Mouse (Mus musculus) heart, embryonic 11.5 days (tissue): ENCODE results near the gene Dapk2. TPM values are rescaled to one million over a fixed set of nuclear protein-coding genes. Genes with fewer than 3 reads are reported as not detected.

Source experiments
- ATAC-seq: fragments of 200-750 bp; cut with Nextera tagmentation; replicated peaks from 2 replicates; pipeline ENCODE4 v1.8.0; 2017; ENCODE audit warnings: moderate library complexity; ENCODE audit not compliant: insufficient number of reproducible peaks, low FRiP score, low TSS enrichment
- H3K27ac ChIP-seq: fragments of 300-500 bp; sonication (generic); 2 replicates; pipeline ENCODE4 v1.5.1; 2014; ENCODE audit warnings: mild to moderate bottlenecking, low read depth, low read length
- H3K27me3 ChIP-seq: fragments of 300-500 bp; sonication (generic); 2 replicates; pipeline ENCODE4 v1.6.1; 2014; ENCODE audit warnings: mild to moderate bottlenecking, low read length, mixed read lengths; ENCODE audit not compliant: control insufficient read depth, insufficient read depth
- H3K36me3 ChIP-seq: fragments of 300-500 bp; sonication (generic); 2 replicates; pipeline ENCODE4 v1.6.1; 2014; ENCODE audit warnings: mild to moderate bottlenecking, low read length, moderate library complexity, mixed read lengths; ENCODE audit not compliant: control insufficient read depth, insufficient read depth
- H3K4me1 ChIP-seq: fragments of 300-500 bp; sonication (generic); 2 replicates; pipeline ENCODE4 v1.6.1; 2014; ENCODE audit warnings: low read length; ENCODE audit not compliant: control insufficient read depth, insufficient read depth
- H3K4me2 ChIP-seq: fragments of 300-500 bp; sonication (generic); 2 replicates; pipeline ENCODE4 v1.6.1; 2014; ENCODE audit warnings: mild to moderate bottlenecking, moderate library complexity
- H3K4me3 ChIP-seq: fragments of 300-500 bp; sonication (generic); 2 replicates; pipeline ENCODE4 v1.5.1; 2014; ENCODE audit warnings: low read depth, low read length
- H3K9ac ChIP-seq: fragments of 300-500 bp; sonication (generic); 2 replicates; pipeline ENCODE4 v1.6.1; 2014; ENCODE audit warnings: mild to moderate bottlenecking, low read depth, low read length, moderate library complexity
- H3K9me3 ChIP-seq: fragments of 300-500 bp; sonication (generic); replicated peaks from 2 replicates; pipeline ENCODE4 v1.6.1; 2016; ENCODE audit warnings: low read length; ENCODE audit not compliant: control insufficient read depth
- WGBS: fragments of 180-500 bp; shearing (Covaris S2); extraction: QIAGEN DNeasy Blood & Tissue Kit; methylation state at CpG from one replicate; pipeline ENCODE4 v1.1.7; 2014; ENCODE audit not compliant: insufficient replicate concordance; 5-methylcytosine and 5-hydroxymethylcytosine counted together
- polyA plus RNA-seq: library from polyadenylated mRNA; unstranded; fragments of >200 nt; fragmentation: Nextera tagmentation; extraction: Ambion mirVana; gene quantifications from 2 replicates; pipeline ENCODE4 v1.2.1, GENCODE M21; 2014

Gene Dapk2
- polyA plus RNA-seq, 1 experiment from 2014 or later = 9.8 TPM

- Histone ChIP-seq H3K4me1 (peaks cover 22% of the 10 kb centered on the region), H3K4me3 (peak overlapping the region; percentile 62), H3K9ac (no peak overlapping the region), H3K9me3 (no peaks in the 10 kb centered on the region), H3K4me2 (peak overlapping the region; percentile 71), H3K27ac (no peak overlapping the region), H3K36me3 (no peaks in the 10 kb centered on the region), H3K27me3 (no peaks in the 10 kb centered on the region)
- 51% methylated on average over 4 of the region's 4 CpGs for WGBS
- ATAC-seq = no peak
Observed at GRCm38 (mm10) chr9:66127884-66128283, 30.1 kb upstream of the Dapk2 start.

- Histone ChIP-seq H3K9ac (no peak overlapping the region), H3K4me2 (no peak overlapping the region), H3K27me3 (no peaks in the 10 kb centered on the region), H3K4me1 (peaks cover 8% of the 10 kb centered on the region), H3K9me3 (no peaks in the 10 kb centered on the region), H3K27ac (no peak overlapping the region), H3K4me3 (no peak overlapping the region), H3K36me3 (peaks cover 9% of the 10 kb centered on the region)
- WGBS = 82% methylated on average over 2 of the region's 2 CpGs
- no peak for ATAC-seq
Observed at GRCm38 (mm10) chr9:66131466-66131865, 26.6 kb upstream of the Dapk2 start.

- no peaks in the 10 kb centered on the region for H3K4me1 ChIP-seq
- 53% methylated on average over 4 of the region's 4 CpGs for WGBS
- no peak for ATAC-seq
- peaks cover 33% of the 10 kb centered on the region for H3K36me3 ChIP-seq
- H3K27me3 ChIP-seq = no peaks in the 10 kb centered on the region
- H3K4me2 ChIP-seq = no peak overlapping the region
- H3K9ac ChIP-seq = no peak overlapping the region
- no peak overlapping the region for H3K27ac ChIP-seq
- H3K4me3 ChIP-seq = no peak overlapping the region
- H3K9me3 ChIP-seq = no peaks in the 10 kb centered on the region
Observed at GRCm38 (mm10) chr9:66135967-66136366, 22.1 kb upstream of the Dapk2 start.

- no peak for ATAC-seq
- no peak overlapping the region for H3K4me2 ChIP-seq
Observed at GRCm38 (mm10) chr9:66138193-66138592, 19.8 kb upstream of the Dapk2 start.

GRCm38 (mm10) chr9:66142265-66142664 is 15.8 kb upstream of the Dapk2 start:
- no peak overlapping the region for H3K9ac ChIP-seq
- 61% methylated on average over 1 of the region's 1 CpGs for WGBS

More at GRCm38 (mm10) chr9:66138193-66138592, 19.8 kb upstream of the Dapk2 start:
- 95% methylated on average over 7 of the region's 7 CpGs for WGBS
- H3K4me3 ChIP-seq = no peak overlapping the region
- no peaks in the 10 kb centered on the region for H3K4me1 ChIP-seq
- H3K36me3 ChIP-seq = peaks cover 33% of the 10 kb centered on the region
- no peak overlapping the region for H3K27ac ChIP-seq
- H3K9me3 ChIP-seq = no peaks in the 10 kb centered on the region
- no peaks in the 10 kb centered on the region for H3K27me3 ChIP-seq
- H3K9ac ChIP-seq = no peak overlapping the region

GRCm38 (mm10) chr9:66144248-66144647 is 13.8 kb upstream of the Dapk2 start:
- ATAC-seq = no peak

More at GRCm38 (mm10) chr9:66142265-66142664, 15.8 kb upstream of the Dapk2 start:
- Histone ChIP-seq H3K27me3 (no peaks in the 10 kb centered on the region), H3K4me1 (no peaks in the 10 kb centered on the region), H3K4me3 (no peak overlapping the region), H3K4me2 (no peak overlapping the region), H3K27ac (no peak overlapping the region), H3K36me3 (peaks cover 20% of the 10 kb centered on the region), H3K9me3 (no peaks in the 10 kb centered on the region)
- ATAC-seq = no peak

GRCm38 (mm10) chr9:66146141-66146540 is 11.9 kb upstream of the Dapk2 start:
- Histone ChIP-seq H3K36me3 (no peaks in the 10 kb centered on the region), H3K4me3 (no peak overlapping the region), H3K27me3 (no peaks in the 10 kb centered on the region), H3K9me3 (no peaks in the 10 kb centered on the region), H3K27ac (no peak overlapping the region), H3K4me2 (no peak overlapping the region), H3K4me1 (no peaks in the 10 kb centered on the region), H3K9ac (no peak overlapping the region)
- ATAC-seq = no peak

More at GRCm38 (mm10) chr9:66144248-66144647, 13.8 kb upstream of the Dapk2 start:
- Histone ChIP-seq H3K4me2 (no peak overlapping the region), H3K27ac (no peak overlapping the region), H3K36me3 (peaks cover 13% of the 10 kb centered on the region), H3K4me1 (no peaks in the 10 kb centered on the region), H3K9me3 (no peaks in the 10 kb centered on the region), H3K9ac (no peak overlapping the region), H3K27me3 (no peaks in the 10 kb centered on the region), H3K4me3 (no peak overlapping the region)
- 8% methylated on average over 6 of the region's 6 CpGs for WGBS

- H3K9ac ChIP-seq = no peak overlapping the region
- H3K27ac ChIP-seq = no peak overlapping the region
- H3K4me3 ChIP-seq = no peak overlapping the region
- H3K36me3 ChIP-seq = no peaks in the 10 kb centered on the region
- no peak overlapping the region for H3K4me2 ChIP-seq
- H3K27me3 ChIP-seq = 0 out of 2 replicates have a peak, but pooled peaks cover 3% of the 10 kb centered on the region
- WGBS = 44% methylated on average over 9 of the region's 9 CpGs
- peaks cover 3% of the 10 kb centered on the region; the same call in 1 of the 2 replicates for H3K4me1 ChIP-seq
- no peak for ATAC-seq
- H3K9me3 ChIP-seq = no peaks in the 10 kb centered on the region
Observed at GRCm38 (mm10) chr9:66152011-66152410, 6.0 kb upstream of the Dapk2 start.

GRCm38 (mm10) chr9:66153594-66153993 is 4.4 kb upstream of the Dapk2 start:
- no peak overlapping the region for H3K9ac ChIP-seq
- no peak for ATAC-seq

More at GRCm38 (mm10) chr9:66153594-66153993, 4.4 kb upstream of the Dapk2 start:
- H3K36me3 ChIP-seq = no peaks in the 10 kb centered on the region
- H3K27me3 ChIP-seq = peaks cover 6% of the 10 kb centered on the region
- H3K9me3 ChIP-seq = no peaks in the 10 kb centered on the region
- no peak overlapping the region for H3K27ac ChIP-seq
- H3K4me3 ChIP-seq = no peak overlapping the region
- H3K4me1 ChIP-seq = peaks cover 3% of the 10 kb centered on the region; the same call in 1 of the 2 replicates
- H3K4me2 ChIP-seq = no peak overlapping the region
- 75% methylated on average over 6 of the region's 6 CpGs for WGBS
